Mouse (Mus musculus): ENCODE results near the gene Fam160a1. TPM values are rescaled to one million over a fixed set of nuclear protein-coding genes. Genes with fewer than 3 reads are reported as not detected.

Fam160a1 gene
- total RNA-seq (2022): 10 to 100 TPM; 52.1 to 58.4 (median 56.9) TPM

- no peak for DNase-seq (ENCODE audit: low spot score in 2 of 2)
Observed at GRCm38 (mm10) chr3:85817191-85817590, at the start of gene Fam160a1. Gene Fam160a1 (minus strand): TSS chr3:85817291.

- no peak for DNase-seq (ENCODE audit: low spot score in 2 of 2)
Observed at GRCm38 (mm10) chr3:85863996-85864395, 46.9 kb upstream of the Fam160a1 start.

GRCm38 (mm10) chr3:85862886-85863285 is 45.8 kb upstream of the Fam160a1 start:
- no peak for DNase-seq (ENCODE audit: low spot score in 2 of 2)

GRCm38 (mm10) chr3:85860996-85861395 is 43.9 kb upstream of the Fam160a1 start:
- DNase-seq (ENCODE audit: low spot score in 2 of 2): no peak

DNA sequence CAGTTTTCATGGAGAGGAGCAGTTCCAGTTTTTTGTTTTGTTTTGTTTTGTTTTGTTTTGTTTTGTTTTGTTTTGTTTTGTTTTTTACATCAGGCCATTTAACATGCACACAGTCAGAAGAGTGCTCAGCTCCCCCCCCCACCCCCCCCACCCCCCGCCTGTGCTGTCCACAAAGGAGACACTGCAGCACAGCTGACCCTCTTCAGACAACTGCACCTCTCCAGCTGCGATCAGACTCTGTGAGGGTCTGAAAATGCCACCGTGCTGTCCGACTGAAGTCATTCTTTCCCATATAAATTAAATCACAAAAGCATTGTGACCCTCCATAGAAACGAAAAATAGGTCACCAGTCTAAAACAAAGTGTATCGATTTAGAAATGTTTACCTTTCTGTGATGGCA is 42.2 kb upstream of the Fam160a1 start:
- no peak for DNase-seq (ENCODE audit: low spot score in 2 of 2)

- DNase-seq (ENCODE audit: low spot score in 2 of 2): peak; percentile 49 to 60
Observed at GRCm38 (mm10) chr3:85858140-85859135, 41.3 kb upstream of the Fam160a1 start.

DNA sequence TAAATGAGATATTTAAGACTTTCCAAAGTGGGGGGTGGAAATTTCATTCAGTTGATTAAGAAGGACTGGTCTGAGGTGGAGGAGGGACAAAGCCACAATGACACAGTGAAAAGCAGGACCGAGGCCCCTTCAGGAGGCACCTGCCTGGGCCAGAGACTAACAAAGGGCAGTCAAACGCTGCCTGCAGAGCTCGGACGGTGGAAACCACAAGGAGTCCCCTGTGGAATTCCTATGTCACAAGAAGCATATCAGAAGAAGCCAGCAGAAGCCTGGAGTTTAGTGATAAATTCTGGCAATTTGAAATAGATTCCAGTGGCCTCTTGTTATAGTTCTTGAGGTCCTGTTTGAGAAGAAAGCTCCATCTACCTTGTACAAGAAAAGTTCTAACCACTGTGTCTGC is 40.0 kb upstream of the Fam160a1 start:
- no peak for DNase-seq (ENCODE audit: low spot score in 2 of 2)

DNA sequence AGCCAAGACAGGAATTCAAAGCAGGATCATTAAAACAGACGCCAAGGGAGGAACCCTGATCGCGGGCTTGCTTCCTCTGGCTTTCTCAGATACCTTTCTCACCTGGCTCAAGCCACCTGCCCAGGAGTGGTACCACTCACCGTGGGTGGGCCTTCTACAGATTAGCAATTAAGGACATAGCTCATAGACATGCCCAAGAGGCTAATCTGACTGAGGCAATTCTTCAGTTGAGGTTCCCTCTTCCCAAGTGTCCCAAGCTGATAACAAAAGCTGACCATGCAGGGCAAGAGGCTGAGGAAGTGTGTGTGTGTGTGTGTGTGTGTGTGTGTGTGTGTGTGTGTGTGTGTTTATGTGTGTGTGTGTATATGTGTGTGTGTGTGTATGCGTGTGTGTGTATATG is 38.9 kb upstream of the Fam160a1 start:
- no peak for DNase-seq (ENCODE audit: low spot score in 2 of 2)

GRCm38 (mm10) chr3:85855043-85855442 is 38.0 kb upstream of the Fam160a1 start:
- DNase-seq (ENCODE audit: low spot score in 2 of 2): no peak

GRCm38 (mm10) chr3:85854143-85854542 is 37.1 kb upstream of the Fam160a1 start:
- no peak for DNase-seq (ENCODE audit: low spot score in 2 of 2)

GRCm38 (mm10) chr3:85853715-85854114 is 36.6 kb upstream of the Fam160a1 start:
- DNase-seq (ENCODE audit: low spot score in 2 of 2): no peak

GRCm38 (mm10) chr3:85850079-85850478 is 33.0 kb upstream of the Fam160a1 start:
- no peak for DNase-seq (ENCODE audit: low spot score in 2 of 2)

DNA sequence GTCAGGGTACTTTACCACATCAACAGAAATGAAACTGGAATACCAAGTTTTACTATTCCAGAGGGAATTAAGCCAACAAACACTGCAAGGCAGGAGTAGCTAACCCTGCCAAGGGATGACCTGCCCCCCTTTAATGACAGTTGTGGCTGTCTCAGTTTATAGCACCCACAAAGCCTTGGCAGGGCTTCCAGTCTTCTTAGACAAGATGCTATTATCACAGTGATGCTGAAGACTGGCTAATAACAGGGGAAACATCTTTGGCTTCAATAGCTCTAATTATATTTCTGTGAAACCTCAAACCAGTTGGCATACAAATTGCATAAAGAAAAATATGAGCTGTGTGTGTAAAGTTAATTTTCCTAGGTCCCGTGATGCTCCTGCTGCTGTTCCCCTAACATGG is 29.2 kb upstream of the Fam160a1 start:
- DNase-seq (ENCODE audit: low spot score in 2 of 2): no peak

GRCm38 (mm10) chr3:85845341-85845740 is 28.2 kb upstream of the Fam160a1 start:
- no peak for DNase-seq (ENCODE audit: low spot score in 2 of 2)

- DNase-seq (ENCODE audit: low spot score in 2 of 2): no peak
Observed at GRCm38 (mm10) chr3:85842881-85843218, 25.8 kb upstream of the Fam160a1 start.

DNA sequence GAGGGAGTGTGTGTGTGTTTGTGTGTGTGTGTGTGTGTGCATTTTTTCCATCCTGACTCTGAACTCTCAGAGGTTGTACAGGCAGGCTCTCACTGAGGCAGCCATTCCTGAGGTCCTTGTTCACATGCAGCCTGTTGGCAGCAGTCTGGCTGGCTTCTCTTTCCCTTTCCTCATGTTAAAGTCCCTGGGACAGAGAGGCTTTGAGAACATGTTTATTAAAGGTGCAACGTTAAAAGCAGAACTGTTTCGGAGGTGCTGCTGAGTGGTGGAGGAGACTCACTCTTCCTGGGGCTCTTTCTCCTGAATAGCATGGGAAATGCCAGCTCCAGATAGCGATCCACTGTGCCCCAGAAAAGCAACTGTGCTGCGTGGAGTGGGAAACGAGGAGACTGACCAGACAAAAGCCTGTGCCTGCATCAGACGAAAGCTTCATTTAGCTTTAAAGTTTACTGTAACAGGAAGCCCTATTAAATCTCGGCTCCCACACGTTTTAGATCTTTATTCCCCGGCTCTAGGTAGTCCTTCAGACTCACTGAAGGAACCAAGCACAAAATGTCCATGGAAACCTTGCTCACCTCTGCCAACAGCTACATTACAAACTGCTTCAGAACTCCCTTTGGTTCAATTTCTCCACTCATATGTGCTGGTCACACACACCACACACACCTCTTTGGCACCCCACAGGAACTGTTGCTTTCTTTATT is 25.2 kb upstream of the Fam160a1 start:
- no peak for DNase-seq (ENCODE audit: low spot score in 2 of 2)

GRCm38 (mm10) chr3:85841454-85842176 is 24.5 kb upstream of the Fam160a1 start:
- no peak for DNase-seq (ENCODE audit: low spot score in 2 of 2)

GRCm38 (mm10) chr3:85833627-85834026 is 16.5 kb upstream of the Fam160a1 start:
- no peak for DNase-seq (ENCODE audit: low spot score in 2 of 2)

DNA sequence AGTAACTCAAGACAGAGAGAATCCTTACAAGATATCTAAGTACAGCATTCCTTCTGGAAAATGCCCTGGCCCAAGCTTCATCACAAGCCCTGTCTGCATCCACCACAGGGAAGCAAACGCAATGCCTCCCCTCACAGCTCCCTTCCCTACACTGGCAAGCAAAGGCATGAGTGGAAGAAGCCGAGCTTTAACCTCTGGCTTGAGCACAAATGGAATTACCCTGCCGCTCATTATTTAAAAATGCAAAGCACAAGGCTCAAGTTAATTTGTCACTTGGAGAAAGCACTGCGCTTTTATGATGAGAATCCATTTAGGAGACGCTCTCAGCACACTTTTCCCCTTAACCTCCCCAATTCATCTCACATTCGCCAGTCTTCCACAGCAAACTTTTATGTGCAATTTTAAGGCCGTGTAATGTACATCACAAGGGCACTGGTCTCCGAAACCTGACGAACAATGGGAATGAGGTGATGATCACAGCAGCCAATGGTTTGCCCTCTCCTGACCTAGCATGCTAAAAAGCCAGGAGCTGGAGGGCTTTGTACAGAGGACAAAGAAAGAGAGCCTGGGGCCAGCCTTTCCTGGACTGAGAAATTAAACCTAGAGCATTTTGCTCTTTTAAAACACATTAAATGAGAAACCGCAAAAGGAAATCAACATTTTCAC is 15.5 kb upstream of the Fam160a1 start:
- no peak for DNase-seq (ENCODE audit: low spot score in 2 of 2)

DNA sequence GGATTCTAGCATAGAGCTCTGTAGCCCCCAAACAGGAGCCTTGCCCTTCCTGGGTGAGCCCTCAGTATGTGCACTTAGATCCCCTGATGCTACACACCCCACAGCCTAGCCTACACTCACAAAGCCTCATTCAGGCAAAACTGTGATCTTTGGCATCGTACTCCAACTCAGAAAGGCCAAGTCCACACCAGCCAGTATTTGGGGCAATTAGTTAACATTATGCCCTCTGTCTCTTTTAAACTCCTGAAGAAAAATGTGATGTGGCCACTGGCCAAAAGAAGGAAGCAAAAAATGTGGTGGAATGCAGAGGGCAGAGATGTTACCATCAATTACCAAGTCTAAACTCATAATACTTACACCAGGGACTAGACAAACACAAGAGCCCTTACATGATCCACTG is 14.7 kb upstream of the Fam160a1 start:
- DNase-seq (ENCODE audit: low spot score in 2 of 2): no peak

- DNase-seq (ENCODE audit: low spot score in 2 of 2): peak; percentile 23 to 51
Observed at GRCm38 (mm10) chr3:85829047-85829446, 12.0 kb upstream of the Fam160a1 start.

Data from gastrocnemius, adult 8-10 months (tissue).